Mouse (Mus musculus) monocyte, adult 5-6 weeks (primary cell): ENCODE data around the gene Phgdh. TPM values are rescaled to one million over a fixed set of nuclear protein-coding genes. Genes with fewer than 3 reads are reported as not detected.

Experiments
- total RNA-seq: library from RNA; stranded (forward); fragments of 200-1000, 200-491, 200-594 nt; gene quantifications from 3 replicates; pipeline ENCODE4 v1.2.3, GENCODE M21; 2017

The Phgdh gene
- total RNA-seq, 1 experiment from 2014 or later: 9.0 TPM

Other genes starting within 250 kb of the Phgdh start
- 0.78 to 2.1 TPM (median 1.5 TPM) in 3 replicates for gene Adam30, start 179.4 kb downstream of the Phgdh start, total RNA-seq
- gene Reg4, start 117.8 kb downstream of the Phgdh start, total RNA-seq: not detected in 3 replicates
- gene Hmgcs2, start 59.6 kb downstream of the Phgdh start, total RNA-seq: not detected in 3 replicates
- not detected in 3 replicates for gene Zfp697, start 42.5 kb upstream of the Phgdh start, total RNA-seq
- not detected in 3 replicates for gene Gm4450, start 117.1 kb upstream of the Phgdh start, total RNA-seq
- gene Hsd3b4, start 170.5 kb upstream of the Phgdh start, total RNA-seq: not detected in 3 replicates
- gene Gm10681, start 248.8 kb upstream of the Phgdh start, total RNA-seq: not detected in 3 replicates